Mouse (Mus musculus): ENCODE measurements around the gene Actr3b.
"Not testable (repeated sequence)": the region's sequence is repeated elsewhere in the genome, so short reads cannot be mapped to it uniquely, and the experiment has no call there.

Actr3b gene

GRCm38 (mm10) chr5:25773921-25774790 lies 14.4 kb downstream of the Actr3b start:
- DNase-seq (ENCODE audit: low spot score) = no peak

- DNase-seq (ENCODE audit: low spot score) = no peak
These were observed 31.8 kb downstream of the Actr3b start for GRCm38 (mm10) chr5:25791570-25791969.

GRCm38 (mm10) chr5:25797776-25798175 lies 38.0 kb downstream of the Actr3b start:
- no peak for DNase-seq (ENCODE audit: low spot score)

- no peak for DNase-seq (ENCODE audit: low spot score)
These were observed 41.1 kb downstream of the Actr3b start for GRCm38 (mm10) chr5:25800929-25801328.

- no peak for DNase-seq (ENCODE audit: low spot score)
These were observed 41.9 kb downstream of the Actr3b start for GRCm38 (mm10) chr5:25801744-25802143.

GRCm38 (mm10) chr5:25804569-25804968 lies 44.8 kb downstream of the Actr3b start:
- DNase-seq (ENCODE audit: low spot score) = no peak

- DNase-seq (ENCODE audit: low spot score) = no peak
These were observed 53.1 kb downstream of the Actr3b start for GRCm38 (mm10) chr5:25812922-25813321.

- no peak for DNase-seq (ENCODE audit: low spot score)
These were observed 69.7 kb downstream of the Actr3b start for GRCm38 (mm10) chr5:25829308-25830094.

GRCm38 (mm10) chr5:25830802-25831201 lies 71.0 kb downstream of the Actr3b start:
- DNase-seq (ENCODE audit: low spot score) = no peak

GRCm38 (mm10) chr5:25831624-25832023 lies 71.8 kb downstream of the Actr3b start:
- peak; percentile 69 for DNase-seq (ENCODE audit: low spot score)

GRCm38 (mm10) chr5:25839400-25839799 lies 79.6 kb downstream of the Actr3b start:
- peak; percentile 67 for DNase-seq (ENCODE audit: low spot score)

GRCm38 (mm10) chr5:25846558-25846957 lies 86.8 kb downstream of the Actr3b start:
- no peak for DNase-seq (ENCODE audit: low spot score)

- DNase-seq (ENCODE audit: low spot score) = no peak
These were observed 87.4 kb downstream of the Actr3b start for GRCm38 (mm10) chr5:25847154-25847553.

- peak; percentile 70 for DNase-seq (ENCODE audit: low spot score)
These were observed 88.3 kb downstream of the Actr3b start for GRCm38 (mm10) chr5:25848058-25848457.

GRCm38 (mm10) chr5:25866201-25866600 lies 106.4 kb downstream of the Actr3b start:
- no peak for DNase-seq (ENCODE audit: low spot score)

- no peak for DNase-seq (ENCODE audit: low spot score)
These were observed 110.1 kb downstream of the Actr3b start for GRCm38 (mm10) chr5:25869880-25870279.

- no peak for DNase-seq (ENCODE audit: low spot score)
These were observed 110.8 kb downstream of the Actr3b start for GRCm38 (mm10) chr5:25870632-25871031.

- DNase-seq (ENCODE audit: low spot score) = no peak
These were observed 111.7 kb downstream of the Actr3b start for GRCm38 (mm10) chr5:25871342-25872023.

- no peak for DNase-seq (ENCODE audit: low spot score)
These were observed 113.2 kb downstream of the Actr3b start for GRCm38 (mm10) chr5:25873046-25873445.

GRCm38 (mm10) chr5:25875927-25876326 lies 116.1 kb downstream of the Actr3b start:
- DNase-seq (ENCODE audit: low spot score) = not testable (repeated sequence)

GRCm38 (mm10) chr5:25877281-25877680 lies 117.5 kb downstream of the Actr3b start:
- no peak for DNase-seq (ENCODE audit: low spot score)

- no peak for DNase-seq (ENCODE audit: low spot score)
These were observed 118.2 kb downstream of the Actr3b start for GRCm38 (mm10) chr5:25877996-25878395.

Measured in embryo, embryonic 10.5 days (tissue).